Mouse (Mus musculus) stomach, embryonic 15.5 days (tissue): ENCODE results near the gene BC024063. TPM values are rescaled to one million over a fixed set of nuclear protein-coding genes. Genes with fewer than 3 reads are reported as not detected.
"Not testable (repeated sequence)": the region's sequence is repeated elsewhere in the genome, so short reads cannot be mapped to it uniquely, and the experiment has no call there.

Experiments
- ATAC-seq: fragments of 200-750 bp; cut with Nextera tagmentation; 2 replicates; pipeline ENCODE4 v1.8.0; 2017; ENCODE audit warnings: low read depth, moderate number of reproducible peaks, moderate TSS enrichment; ENCODE audit not compliant: insufficient read depth, low FRiP score
- H3K27ac ChIP-seq: fragments of 300-500 bp; sonication (generic); 2 replicates; pipeline ENCODE4 v1.5.1; 2015; ENCODE audit warnings: mild to moderate bottlenecking, inconsistent platforms
- H3K27me3 ChIP-seq: fragments of 300-500 bp; sonication (generic); replicated peaks from 2 replicates; pipeline ENCODE4 v1.6.1; 2015; ENCODE audit warnings: inconsistent platforms
- H3K36me3 ChIP-seq: fragments of 300-500 bp; sonication (generic); 2 replicates; pipeline ENCODE4 v1.6.1; 2015; ENCODE audit warnings: inconsistent platforms
- H3K4me1 ChIP-seq: fragments of 300-500 bp; sonication (generic); 2 replicates; pipeline ENCODE4 v1.6.1; 2015; ENCODE audit warnings: inconsistent platforms
- H3K4me2 ChIP-seq: fragments of 300-500 bp; sonication (generic); 2 replicates; pipeline ENCODE4 v1.6.1; 2015; ENCODE audit warnings: mild to moderate bottlenecking, inconsistent platforms
- H3K4me3 ChIP-seq: fragments of 300-500 bp; sonication (generic); replicated peaks from 2 replicates; pipeline ENCODE4 v1.5.1; 2015; ENCODE audit warnings: inconsistent platforms
- H3K9ac ChIP-seq: fragments of 300-500 bp; sonication (generic); 2 replicates; pipeline ENCODE4 v1.6.1; 2015; ENCODE audit warnings: inconsistent platforms
- H3K9me3 ChIP-seq: fragments of 300-500 bp; sonication (generic); 2 replicates; pipeline ENCODE4 v1.6.1; 2016; ENCODE audit warnings: inconsistent platforms
- WGBS: fragments of 180-500 bp; shearing (Covaris S2); methylation state at CpG from one replicate; pipeline ENCODE4 v1.1.7; 2015; 5-methylcytosine and 5-hydroxymethylcytosine counted together
- polyA plus RNA-seq: library from polyadenylated mRNA; unstranded; fragments of >200 nt; fragmentation: Nextera tagmentation; extraction: Ambion mirVana; gene quantifications from 2 replicates; pipeline ENCODE4 v1.2.1, GENCODE M21; 2015

The BC024063 gene
- 4.2 and 5.0 TPM in 2 replicates for polyA plus RNA-seq

GRCm38 (mm10) chr10:82082728-82083621 is at the start of gene BC024063:
BC024063 (plus strand) TSS chr10:82083353.
- WGBS, result 16% methylated on average over 42 of the region's 42 CpGs
- peak within 1 kb of the TSS; percentile 74 for H3K27ac ChIP-seq
- H3K4me2 ChIP-seq, result peak within 1 kb of the TSS; percentile 52
- not testable (repeated sequence) for H3K27me3 ChIP-seq, H3K36me3 ChIP-seq, H3K9me3 ChIP-seq, H3K4me1 ChIP-seq
- H3K4me3 ChIP-seq, result peak within 1 kb of the TSS; percentile 55
- H3K9ac ChIP-seq, result peak within 1 kb of the TSS; percentile 25
- ATAC-seq, result peak; percentile 94

GRCm38 (mm10) chr10:82042191-82042590 is 41.0 kb upstream of the BC024063 start:
- Histone ChIP-seq H3K27me3 (no peaks in the 10 kb centered on the region), H3K4me2 (no peak overlapping the region), H3K9ac (no peak overlapping the region), H3K9me3 (no peaks in the 10 kb centered on the region), H3K36me3 (no peaks in the 10 kb centered on the region), H3K4me1 (no peaks in the 10 kb centered on the region), H3K4me3 (no peak overlapping the region), H3K27ac (no peak overlapping the region)
- 71% methylated on average over 2 of the region's 2 CpGs for WGBS
- no peak for ATAC-seq

- H3K4me2 ChIP-seq, result no peak overlapping the region
- H3K36me3 ChIP-seq, result 0 out of 2 replicates have a peak, but pooled peaks cover 6% of the 10 kb centered on the region
- H3K27ac ChIP-seq, result no peak overlapping the region
- H3K27me3 ChIP-seq, result no peaks in the 10 kb centered on the region
- H3K4me1 ChIP-seq, result no peaks in the 10 kb centered on the region
- peaks cover 11% of the 10 kb centered on the region; the same call in 1 of the 2 replicates for H3K9me3 ChIP-seq
- WGBS, result 78% methylated on average over 3 of the region's 3 CpGs
- H3K4me3 ChIP-seq, result no peak overlapping the region
- no peak overlapping the region for H3K9ac ChIP-seq
- no peak for ATAC-seq
These were observed 36.5 kb upstream of the BC024063 start for GRCm38 (mm10) chr10:82046603-82047002.

- Histone ChIP-seq H3K36me3 (peaks cover 10% of the 10 kb centered on the region), H3K4me3 (peak within 1 kb of the TSS; percentile 67), H3K9ac (peak within 1 kb of the TSS; percentile 58), H3K4me1 (no peaks in the 10 kb centered on the region), H3K4me2 (peak within 1 kb of the TSS; percentile 51), H3K27ac (peak within 1 kb of the TSS; percentile 97), H3K27me3 (no peaks in the 10 kb centered on the region), H3K9me3 (peaks cover 13% of the 10 kb centered on the region; the same call in 1 of the 2 replicates)
- ATAC-seq, result peak; percentile 99
- WGBS, result 10% methylated on average over 35 of the region's 35 CpGs
These were observed 35.3 kb upstream of the BC024063 start, which contains the start of gene Zfp873 for GRCm38 (mm10) chr10:82047597-82048459. Zfp873 (plus strand) TSS chr10:82048123.

- peaks cover 12% of the 10 kb centered on the region for H3K36me3 ChIP-seq
- not testable (repeated sequence) for H3K4me1 ChIP-seq, H3K27me3 ChIP-seq
- peak overlapping the region; percentile 51 for H3K4me2 ChIP-seq
- ATAC-seq, result 0 out of 2 replicates have a peak, but pooled peaks have one; percentile 19
- peak overlapping the region; percentile 16; the same call in 1 of the 2 replicates for H3K9ac ChIP-seq
- peak overlapping the region; percentile 97 for H3K27ac ChIP-seq
- H3K4me3 ChIP-seq, result peak overlapping the region; percentile 67
- WGBS, result 22% methylated on average over 10 of the region's 10 CpGs
- peaks cover 13% of the 10 kb centered on the region; the same call in 1 of the 2 replicates for H3K9me3 ChIP-seq
These were observed 34.7 kb upstream of the BC024063 start for GRCm38 (mm10) chr10:82048460-82048804.

DNA sequence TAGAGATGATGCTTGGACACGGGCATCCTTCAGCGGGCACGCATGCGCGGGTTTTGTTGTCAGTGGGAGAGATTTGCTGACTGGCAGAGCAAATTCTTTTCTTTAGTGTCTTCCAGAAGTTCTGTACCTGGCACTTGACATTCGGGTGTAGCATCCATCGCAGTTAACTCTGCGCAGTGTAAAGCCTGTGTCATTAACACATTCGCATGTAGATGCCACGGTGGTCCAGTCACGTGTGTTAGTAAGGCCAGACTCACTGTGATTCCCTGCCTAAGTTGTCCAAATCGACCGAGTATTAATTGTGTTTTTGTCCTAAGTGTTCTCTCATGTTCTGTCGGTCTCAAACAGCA is 444 bp downstream of the BC024063 start:
- Histone ChIP-seq H3K4me2 (peak overlapping the region; percentile 52), H3K4me3 (peak overlapping the region; percentile 55), H3K27ac (peak overlapping the region; percentile 74; the same call in 1 of the 2 replicates)
- H3K4me1 ChIP-seq, H3K36me3 ChIP-seq, ATAC-seq, H3K9ac ChIP-seq, H3K9me3 ChIP-seq, H3K27me3 ChIP-seq: not testable (repeated sequence)
- WGBS, result 17% methylated on average over 14 of the region's 14 CpGs

DNA sequence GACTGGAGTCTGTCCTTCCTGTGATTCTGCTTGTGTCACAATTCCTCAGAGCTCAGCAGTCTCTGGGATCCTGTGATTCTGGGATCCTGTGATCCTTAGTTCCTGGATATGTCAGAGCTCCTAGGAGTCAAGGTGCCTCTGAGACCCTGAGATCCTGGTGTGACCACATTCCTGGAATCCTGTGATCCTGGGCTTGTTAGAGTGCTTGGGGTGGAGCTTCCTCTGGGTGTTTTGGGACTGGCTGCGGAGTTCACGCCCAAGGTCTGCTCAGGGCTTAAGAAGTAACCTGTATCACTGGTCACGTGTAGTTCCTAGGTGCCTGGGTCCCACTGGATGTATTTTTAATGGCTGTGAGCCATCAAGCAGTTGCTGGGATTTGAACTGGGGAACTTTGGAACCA is 34.1 kb downstream of the BC024063 start:
- Histone ChIP-seq H3K9me3 (no peaks in the 10 kb centered on the region), H3K4me1 (no peaks in the 10 kb centered on the region), H3K36me3 (no peaks in the 10 kb centered on the region), H3K4me3 (no peak overlapping the region), H3K9ac (no peak overlapping the region), H3K4me2 (no peak overlapping the region), H3K27me3 (no peaks in the 10 kb centered on the region), H3K27ac (no peak overlapping the region)
- 82% methylated on average over 3 of the region's 3 CpGs for WGBS
- no peak for ATAC-seq

DNA sequence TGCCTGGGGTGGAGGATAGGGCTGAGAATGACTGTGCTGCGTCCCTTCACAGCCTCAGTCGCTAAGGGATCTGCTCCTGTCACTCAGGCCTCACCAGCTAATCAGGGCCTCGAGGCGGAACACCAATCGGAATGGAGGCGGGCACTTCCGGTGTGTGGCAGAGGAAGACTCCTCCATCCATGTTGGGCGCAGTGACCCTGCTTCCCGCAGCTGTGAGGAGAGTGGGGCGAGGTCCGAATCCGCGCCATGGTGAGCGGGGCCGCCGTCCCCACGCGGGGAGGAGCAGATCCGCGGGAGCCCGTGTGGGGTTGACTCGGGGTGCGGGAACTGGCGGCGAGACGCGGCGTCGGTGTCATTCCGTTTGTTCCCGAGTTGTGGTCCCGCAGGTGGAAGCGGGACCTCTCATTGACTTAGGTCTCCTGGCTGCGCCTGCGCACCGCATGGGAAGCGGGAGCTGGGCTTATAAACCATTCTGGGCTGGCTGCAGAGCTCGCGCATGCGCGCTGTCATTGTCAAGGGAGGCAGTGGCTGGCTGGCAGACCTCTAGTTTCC is 44.8 kb downstream of the BC024063 start, which contains the start of gene AU041133:
Gene AU041133 (plus strand): TSS at position 164 of the 552 bp plus-strand sequence.
- peak; percentile 98 for ATAC-seq
- no peaks in the 10 kb centered on the region for H3K36me3 ChIP-seq
- peaks cover 5% of the 10 kb centered on the region; the same call in 1 of the 2 replicates for H3K4me1 ChIP-seq
- WGBS, result 2% methylated on average over 41 of the region's 41 CpGs
- H3K27ac ChIP-seq, result peak within 1 kb of the TSS; percentile 91
- no peaks in the 10 kb centered on the region for H3K27me3 ChIP-seq
- H3K9ac ChIP-seq, result peak within 1 kb of the TSS; percentile 44; the same call in 1 of the 2 replicates
- peaks cover 4% of the 10 kb centered on the region; the same call in 1 of the 2 replicates for H3K9me3 ChIP-seq
- peak within 1 kb of the TSS; percentile 82 for H3K4me3 ChIP-seq
- peak within 1 kb of the TSS; percentile 66 for H3K4me2 ChIP-seq

- WGBS, result 77% methylated on average over 1 of the region's 1 CpGs
- H3K27me3 ChIP-seq, result no peaks in the 10 kb centered on the region
- ATAC-seq, result no peak
- no peak overlapping the region for H3K27ac ChIP-seq
- H3K9me3 ChIP-seq, result peaks cover 4% of the 10 kb centered on the region; the same call in 1 of the 2 replicates
- H3K9ac ChIP-seq, result no peak overlapping the region
- H3K36me3 ChIP-seq, result peaks cover 33% of the 10 kb centered on the region
- H3K4me3 ChIP-seq, result no peak overlapping the region
- H3K4me1 ChIP-seq, result no peaks in the 10 kb centered on the region
- H3K4me2 ChIP-seq, result no peak overlapping the region
These were observed 62.1 kb downstream of the BC024063 start for GRCm38 (mm10) chr10:82145282-82145681.

DNA sequence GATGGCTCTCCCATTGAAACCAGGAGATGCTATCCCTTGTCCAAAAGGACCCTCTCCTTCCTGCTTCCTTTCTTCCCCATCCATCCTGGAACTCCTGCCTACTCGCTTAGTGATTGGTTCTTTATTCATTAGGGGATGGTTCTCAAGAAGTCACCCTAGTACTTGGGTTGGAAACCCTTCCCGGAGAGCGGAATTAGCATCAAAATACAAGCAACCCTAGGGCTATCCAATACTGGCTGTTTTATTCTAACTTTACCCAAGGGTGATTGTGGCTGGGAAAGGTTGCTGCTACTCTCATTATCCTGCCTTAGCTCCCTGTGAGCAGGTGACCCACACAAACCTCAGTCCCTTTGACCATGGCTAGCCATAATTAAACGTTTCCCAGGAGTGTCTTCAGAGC is 64.4 kb downstream of the BC024063 start:
- H3K9me3 ChIP-seq, result peaks cover 22% of the 10 kb centered on the region
- H3K9ac ChIP-seq, result no peak overlapping the region
- H3K27me3 ChIP-seq, result no peaks in the 10 kb centered on the region
- H3K27ac ChIP-seq, result no peak overlapping the region
- H3K36me3 ChIP-seq, result peaks cover 50% of the 10 kb centered on the region
- ATAC-seq, result no peak
- H3K4me3 ChIP-seq, result no peak overlapping the region
- H3K4me2 ChIP-seq, result no peak overlapping the region
- no peaks in the 10 kb centered on the region for H3K4me1 ChIP-seq
- 73% methylated on average over 4 of the region's 4 CpGs for WGBS
